Mouse (Mus musculus): ENCODE data around the gene Arhgef19. TPM values are rescaled to one million over a fixed set of nuclear protein-coding genes. Genes with fewer than 3 reads are reported as not detected.

Arhgef19 gene
- polyA plus RNA-seq, 1 experiment from 2014 or later, result 2.6 TPM

DNA sequence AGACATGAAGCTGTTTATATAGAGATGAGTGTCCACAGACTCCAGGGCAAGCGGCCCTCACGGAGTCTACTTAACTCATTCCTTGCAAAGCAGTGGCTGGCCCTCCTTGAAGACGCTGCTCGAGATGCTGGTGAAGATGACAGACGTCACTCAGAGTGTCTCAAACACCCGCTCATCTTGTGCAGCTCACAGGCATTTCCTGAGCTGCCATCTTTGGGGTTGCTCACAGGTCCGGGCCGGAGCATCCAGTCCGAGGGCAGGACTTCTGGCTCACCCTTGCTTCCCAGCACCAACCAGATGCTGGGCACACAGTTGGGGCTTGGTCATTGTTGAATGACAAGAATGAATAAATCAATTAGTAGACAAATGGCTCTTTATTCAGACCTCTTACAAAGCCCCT is 26.4 kb upstream of the Arhgef19 start:
- 84% methylated on average over 9 of the region's 9 CpGs for WGBS
- Histone ChIP-seq H3K4me3 (no peak overlapping the region), H3K4me2 (peak overlapping the region; percentile 98), H3K9me3 (replicated peaks) (no peaks in the 10 kb centered on the region), H3K4me1 (replicated peaks) (peaks cover 15% of the 10 kb centered on the region), H3K9ac (no peak overlapping the region), H3K27ac (ENCODE audit: poor library complexity, severe bottlenecking) (no peak overlapping the region), H3K27me3 (replicated peaks) (no peaks in the 10 kb centered on the region), H3K36me3 (no peaks in the 10 kb centered on the region)
- no peak for ATAC-seq (ENCODE audit: insufficient number of reproducible peaks, low FRiP score)

DNA sequence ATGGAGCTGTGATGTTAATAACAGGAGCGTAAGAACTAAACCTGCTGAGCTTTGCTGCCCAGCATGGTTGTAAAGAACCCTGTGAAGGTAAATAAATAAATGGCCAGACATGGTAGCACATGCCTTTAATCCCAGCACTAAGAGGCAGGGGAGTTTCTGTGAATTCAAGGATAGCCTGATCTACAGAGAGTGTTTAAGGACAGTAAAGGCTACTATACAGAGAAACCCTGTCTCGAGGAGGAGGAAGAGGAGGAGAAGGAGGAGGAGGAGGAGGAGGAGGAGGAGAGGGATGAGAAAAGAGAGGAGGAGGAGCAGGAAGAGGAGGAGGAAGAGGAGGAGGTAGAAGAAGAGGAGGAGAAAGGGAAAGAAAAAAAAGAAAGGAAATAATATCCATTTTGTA is 26.0 kb upstream of the Arhgef19 start:
- no peak overlapping the region for H3K27ac ChIP-seq (ENCODE audit: poor library complexity, severe bottlenecking)
- no peaks in the 10 kb centered on the region for H3K27me3 ChIP-seq (replicated peaks)
- no peaks in the 10 kb centered on the region for H3K9me3 ChIP-seq (replicated peaks)
- H3K36me3 ChIP-seq, result no peaks in the 10 kb centered on the region
- H3K4me1 ChIP-seq (replicated peaks), result peaks cover 15% of the 10 kb centered on the region
- 49% methylated on average over 2 of the region's 2 CpGs for WGBS
- H3K4me2 ChIP-seq, result peak overlapping the region; percentile 98
- peak overlapping the region; percentile 69; the same call in 1 of the 2 replicates for H3K9ac ChIP-seq
- peak overlapping the region; percentile 61 for H3K4me3 ChIP-seq
- ATAC-seq (ENCODE audit: insufficient number of reproducible peaks, low FRiP score), result no peak

DNA sequence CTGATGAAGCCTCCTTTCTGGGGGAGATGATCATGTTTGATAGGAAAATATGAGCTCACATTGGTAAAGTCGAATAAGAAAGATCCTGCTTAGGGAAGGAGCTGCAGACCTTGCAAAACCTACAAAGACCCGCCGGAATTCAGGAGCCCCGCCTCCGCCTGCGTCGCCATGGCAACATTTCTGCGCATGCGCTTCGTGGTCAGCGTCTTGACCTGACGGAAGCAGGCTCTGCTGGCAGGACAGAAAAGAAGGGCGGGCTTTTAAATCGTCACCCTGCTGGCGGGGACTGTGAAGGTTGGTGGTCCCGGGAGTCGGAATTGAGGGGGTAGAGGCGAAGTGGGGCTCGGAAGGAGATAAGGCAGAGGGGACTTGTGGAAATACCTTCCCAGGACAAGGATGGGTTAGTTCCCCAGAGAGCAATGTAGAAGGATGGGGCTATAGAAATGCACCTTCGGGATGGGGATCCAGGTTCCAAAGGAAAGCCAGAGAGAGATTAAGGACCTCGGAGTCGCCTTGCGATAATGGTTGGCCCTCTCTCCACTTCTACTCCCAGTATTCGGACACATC is 25.4 kb upstream of the Arhgef19 start, which contains the start of gene Rsg1:
TSS of gene Rsg1 (plus strand) at position 187 of the 567 bp plus-strand sequence.
- peak within 1 kb of the TSS; percentile 98 for H3K4me2 ChIP-seq
- no peak within 1 kb of the TSS for H3K27ac ChIP-seq (ENCODE audit: poor library complexity, severe bottlenecking)
- WGBS, result under 1% methylated on average over 24 of the region's 24 CpGs
- H3K9me3 ChIP-seq (replicated peaks), result no peaks in the 10 kb centered on the region
- no peaks in the 10 kb centered on the region for H3K36me3 ChIP-seq
- no peaks in the 10 kb centered on the region for H3K27me3 ChIP-seq (replicated peaks)
- H3K4me3 ChIP-seq, result peak within 1 kb of the TSS; percentile 61
- peaks cover 18% of the 10 kb centered on the region for H3K4me1 ChIP-seq (replicated peaks)
- peak; percentile 83 for ATAC-seq (ENCODE audit: insufficient number of reproducible peaks, low FRiP score)
- H3K9ac ChIP-seq, result peak within 1 kb of the TSS; percentile 69

DNA sequence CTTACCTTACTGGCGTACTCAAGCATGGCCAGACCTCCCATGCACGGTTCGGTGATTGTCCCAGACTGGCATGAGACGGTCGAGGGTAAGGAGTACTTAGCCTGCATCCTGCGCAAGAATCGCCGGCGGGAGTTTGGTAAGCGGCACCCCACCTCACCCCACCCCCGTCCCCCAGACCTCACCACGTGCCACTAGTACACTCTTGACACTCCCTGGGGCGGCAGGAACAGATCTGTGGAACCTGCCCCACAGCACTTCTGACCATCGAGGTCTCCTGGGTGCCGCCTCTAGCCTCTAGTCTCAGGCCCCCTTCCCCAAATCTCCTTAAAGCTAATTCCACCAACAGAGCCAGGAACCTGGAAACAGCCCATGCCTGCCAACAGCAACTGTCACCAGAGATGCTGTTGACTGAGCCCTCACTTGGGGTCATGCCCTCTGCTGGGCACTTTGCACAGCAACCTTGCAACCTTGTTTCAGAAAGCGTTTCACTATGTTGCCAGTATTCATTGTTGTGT is 24.9 kb upstream of the Arhgef19 start:
- H3K9ac ChIP-seq, result peak overlapping the region; percentile 69
- peak overlapping the region; percentile 98 for H3K4me2 ChIP-seq
- H3K27ac ChIP-seq (ENCODE audit: poor library complexity, severe bottlenecking), result no peak overlapping the region
- peak; percentile 46 for ATAC-seq (ENCODE audit: insufficient number of reproducible peaks, low FRiP score)
- peaks cover 18% of the 10 kb centered on the region for H3K4me1 ChIP-seq (replicated peaks)
- 2% methylated on average over 16 of the region's 16 CpGs for WGBS
- H3K36me3 ChIP-seq, result no peaks in the 10 kb centered on the region
- H3K4me3 ChIP-seq, result peak overlapping the region; percentile 61
- no peaks in the 10 kb centered on the region for H3K9me3 ChIP-seq (replicated peaks)
- no peaks in the 10 kb centered on the region for H3K27me3 ChIP-seq (replicated peaks)

DNA sequence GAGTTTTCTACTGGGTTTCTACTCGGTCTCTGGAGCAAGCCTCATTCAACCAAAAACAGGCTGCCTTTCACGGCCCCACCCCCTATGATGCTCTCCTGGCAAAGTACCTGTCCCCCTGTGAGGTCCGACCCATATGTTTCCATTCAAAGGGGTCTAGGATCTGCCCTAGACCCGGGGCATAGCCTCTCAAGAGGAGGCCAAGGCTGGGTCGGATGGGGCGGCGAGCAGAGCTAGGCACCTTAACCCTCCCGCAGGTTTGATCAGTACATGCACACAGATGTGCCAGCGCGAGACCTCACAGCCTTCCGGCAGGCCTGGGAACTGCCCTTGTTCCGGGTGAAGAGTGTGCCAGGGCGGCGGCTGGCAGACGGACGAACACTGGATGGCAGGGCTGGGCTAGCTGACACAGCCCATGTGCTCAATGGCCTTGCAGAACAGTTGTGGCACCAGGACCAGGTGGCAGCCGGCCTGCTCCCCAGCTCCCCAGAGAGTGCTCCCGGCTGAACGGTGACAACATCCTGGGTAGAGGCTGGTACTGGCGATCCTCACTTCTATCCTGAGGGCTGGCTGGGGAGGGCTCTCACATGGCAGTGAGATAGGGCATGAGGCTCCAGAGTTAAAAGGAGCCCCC is 19.6 kb upstream of the Arhgef19 start:
- Histone ChIP-seq H3K36me3 (0 out of 2 replicates have a peak, but pooled peaks cover 7% of the 10 kb centered on the region), H3K9ac (no peak overlapping the region), H3K4me1 (replicated peaks) (peaks cover 5% of the 10 kb centered on the region), H3K4me3 (no peak overlapping the region), H3K27me3 (replicated peaks) (no peaks in the 10 kb centered on the region), H3K9me3 (replicated peaks) (no peaks in the 10 kb centered on the region), H3K27ac (ENCODE audit: poor library complexity, severe bottlenecking) (no peak overlapping the region), H3K4me2 (no peak overlapping the region)
- no peak for ATAC-seq (ENCODE audit: insufficient number of reproducible peaks, low FRiP score)
- 88% methylated on average over 20 of the region's 20 CpGs for WGBS

DNA sequence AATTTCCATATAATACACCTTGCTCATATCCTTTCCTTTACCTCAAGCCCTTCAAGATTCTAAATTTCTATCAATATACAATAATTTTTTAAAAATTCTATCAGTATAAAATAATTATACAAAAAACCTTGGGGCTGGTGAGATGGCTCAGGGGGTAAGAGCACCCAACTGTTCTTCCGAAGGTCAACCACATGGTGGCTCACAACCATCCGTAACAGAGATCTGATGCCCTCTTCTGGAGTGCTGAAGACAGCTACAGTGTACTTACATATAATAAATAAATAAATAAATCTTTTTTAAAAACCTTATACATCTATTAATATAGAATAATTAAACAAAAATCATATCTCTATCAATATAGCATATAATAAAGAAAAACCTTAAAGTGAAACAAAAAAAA is 17.5 kb upstream of the Arhgef19 start:
- Histone ChIP-seq H3K27me3 (replicated peaks) (no peaks in the 10 kb centered on the region), H3K27ac (ENCODE audit: poor library complexity, severe bottlenecking) (no peak overlapping the region), H3K36me3 (0 out of 2 replicates have a peak, but pooled peaks cover 7% of the 10 kb centered on the region), H3K9me3 (replicated peaks) (no peaks in the 10 kb centered on the region), H3K4me3 (no peak overlapping the region), H3K4me1 (replicated peaks) (0 out of 2 replicates have a peak, but pooled peaks cover 3% of the 10 kb centered on the region), H3K9ac (no peak overlapping the region), H3K4me2 (no peak overlapping the region)
- ATAC-seq (ENCODE audit: insufficient number of reproducible peaks, low FRiP score), result no peak
- WGBS, result 63% methylated on average over 2 of the region's 2 CpGs

DNA sequence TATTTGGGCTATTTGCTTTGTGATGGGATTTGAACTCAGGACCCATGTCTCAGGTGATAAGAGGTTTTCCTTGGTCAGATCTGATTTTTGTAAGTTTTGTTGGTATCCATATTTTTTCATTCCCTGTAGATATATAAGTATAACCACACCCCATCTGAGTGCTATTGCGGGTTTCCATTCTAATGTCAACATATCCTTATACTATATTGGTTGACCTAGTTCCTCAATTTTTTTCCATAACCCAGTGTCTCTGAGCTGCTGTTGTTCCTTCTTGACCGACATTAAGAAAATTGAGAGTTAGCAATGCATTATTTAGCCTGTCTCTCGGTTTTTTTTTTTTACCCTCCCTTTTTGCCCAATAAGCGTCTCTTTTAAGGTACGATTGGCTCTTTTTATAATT is 16.5 kb upstream of the Arhgef19 start:
- no peak for ATAC-seq (ENCODE audit: insufficient number of reproducible peaks, low FRiP score)
- no peak overlapping the region for H3K4me3 ChIP-seq
- H3K9me3 ChIP-seq (replicated peaks), result no peaks in the 10 kb centered on the region
- no peaks in the 10 kb centered on the region for H3K27me3 ChIP-seq (replicated peaks)
- 90% methylated on average over 5 of the region's 5 CpGs for WGBS
- no peak overlapping the region for H3K4me2 ChIP-seq
- H3K4me1 ChIP-seq (replicated peaks), result 0 out of 2 replicates have a peak, but pooled peaks cover 3% of the 10 kb centered on the region
- H3K36me3 ChIP-seq, result 0 out of 2 replicates have a peak, but pooled peaks cover 7% of the 10 kb centered on the region
- H3K9ac ChIP-seq, result no peak overlapping the region
- H3K27ac ChIP-seq (ENCODE audit: poor library complexity, severe bottlenecking), result no peak overlapping the region

DNA sequence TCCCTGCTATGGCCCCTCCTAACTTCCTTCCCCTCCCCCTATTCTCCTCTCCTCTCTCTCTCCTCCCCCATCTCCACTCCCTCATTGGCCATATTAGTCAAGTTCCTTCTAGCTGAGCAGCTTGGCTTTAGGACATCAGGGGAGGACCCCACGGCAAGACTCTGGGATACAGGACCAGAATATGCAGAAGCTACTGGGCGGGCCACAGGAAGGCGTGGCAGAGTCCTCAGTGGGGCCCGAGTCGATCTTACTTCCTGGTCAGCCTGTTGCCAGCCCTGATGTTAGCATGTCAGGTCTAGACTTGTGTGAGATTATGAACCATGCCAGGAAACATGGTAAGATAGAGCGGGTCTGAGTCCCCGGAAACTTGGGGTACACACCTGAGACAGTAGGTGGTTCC is 10.6 kb upstream of the Arhgef19 start:
- no peaks in the 10 kb centered on the region for H3K9me3 ChIP-seq (replicated peaks)
- no peak overlapping the region for H3K4me3 ChIP-seq
- no peaks in the 10 kb centered on the region for H3K36me3 ChIP-seq
- WGBS, result 78% methylated on average over 7 of the region's 7 CpGs
- H3K9ac ChIP-seq, result no peak overlapping the region
- no peak overlapping the region for H3K4me2 ChIP-seq
- no peak for ATAC-seq (ENCODE audit: insufficient number of reproducible peaks, low FRiP score)
- peaks cover 24% of the 10 kb centered on the region; the same call in 1 of the 2 replicates for H3K27me3 ChIP-seq (replicated peaks)
- H3K27ac ChIP-seq (ENCODE audit: poor library complexity, severe bottlenecking), result no peak overlapping the region
- H3K4me1 ChIP-seq (replicated peaks), result peaks cover 10% of the 10 kb centered on the region

DNA sequence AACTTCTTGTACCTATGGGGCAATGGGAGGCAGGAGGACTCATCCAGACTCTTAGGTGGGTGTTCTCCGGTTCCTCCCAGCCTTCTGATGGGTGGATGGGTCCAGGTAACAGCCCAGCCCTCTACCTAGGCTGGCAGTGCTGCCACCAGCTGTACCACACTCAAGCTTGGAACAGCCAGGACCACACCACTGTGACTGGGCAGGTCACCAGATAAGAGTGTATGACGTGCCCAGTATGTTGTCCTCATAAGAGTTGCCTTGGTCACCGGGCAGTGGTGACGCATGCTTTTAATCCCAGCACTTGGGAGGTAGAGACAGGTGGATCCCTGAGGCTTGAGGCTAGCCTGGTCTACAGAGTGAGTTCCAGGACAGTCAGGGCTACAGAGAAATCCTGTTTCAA is 6.1 kb upstream of the Arhgef19 start:
- Histone ChIP-seq H3K9ac (no peak overlapping the region), H3K27me3 (replicated peaks) (peaks cover 43% of the 10 kb centered on the region), H3K4me1 (replicated peaks) (peaks cover 10% of the 10 kb centered on the region), H3K9me3 (replicated peaks) (no peaks in the 10 kb centered on the region), H3K4me3 (no peak overlapping the region), H3K27ac (ENCODE audit: poor library complexity, severe bottlenecking) (no peak overlapping the region), H3K36me3 (no peaks in the 10 kb centered on the region), H3K4me2 (no peak overlapping the region)
- no peak for ATAC-seq (ENCODE audit: insufficient number of reproducible peaks, low FRiP score)
- WGBS, result 83% methylated on average over 4 of the region's 4 CpGs

DNA sequence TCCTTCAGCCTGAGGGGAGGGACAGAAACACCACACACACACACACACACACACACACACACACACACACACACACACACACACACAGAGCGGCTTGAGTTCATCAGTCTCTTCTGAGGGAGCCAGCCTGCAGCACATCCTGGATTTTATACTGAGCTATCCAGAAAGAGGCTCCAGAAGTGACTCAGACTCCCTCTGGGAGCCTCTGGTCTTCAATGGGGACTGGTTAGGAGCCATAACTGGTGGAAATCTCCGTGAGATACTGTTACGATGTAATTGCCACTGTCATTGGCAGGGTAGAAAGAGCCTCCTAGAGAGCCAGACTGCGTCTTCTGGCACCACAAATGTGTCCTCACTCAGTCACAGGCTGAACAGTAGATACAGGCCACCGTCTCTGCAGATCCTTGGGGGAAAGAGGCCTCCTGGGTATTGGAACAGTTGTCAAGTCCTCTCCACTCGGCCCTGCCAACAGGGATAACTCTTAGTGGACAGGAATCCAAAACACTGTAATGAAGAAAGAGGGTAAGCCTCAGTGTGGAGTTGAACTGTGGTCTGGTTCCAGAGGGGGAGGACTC is 3.7 kb upstream of the Arhgef19 start:
- no peak overlapping the region for H3K9ac ChIP-seq
- 62% methylated on average over 6 of the region's 6 CpGs for WGBS
- ATAC-seq (ENCODE audit: insufficient number of reproducible peaks, low FRiP score), result no peak
- peaks cover 65% of the 10 kb centered on the region for H3K27me3 ChIP-seq (replicated peaks)
- H3K4me1 ChIP-seq (replicated peaks), result peaks cover 19% of the 10 kb centered on the region
- no peaks in the 10 kb centered on the region for H3K9me3 ChIP-seq (replicated peaks)
- H3K27ac ChIP-seq (ENCODE audit: poor library complexity, severe bottlenecking), result no peak overlapping the region
- H3K4me3 ChIP-seq, result no peak overlapping the region
- H3K36me3 ChIP-seq, result no peaks in the 10 kb centered on the region
- H3K4me2 ChIP-seq, result no peak overlapping the region

DNA sequence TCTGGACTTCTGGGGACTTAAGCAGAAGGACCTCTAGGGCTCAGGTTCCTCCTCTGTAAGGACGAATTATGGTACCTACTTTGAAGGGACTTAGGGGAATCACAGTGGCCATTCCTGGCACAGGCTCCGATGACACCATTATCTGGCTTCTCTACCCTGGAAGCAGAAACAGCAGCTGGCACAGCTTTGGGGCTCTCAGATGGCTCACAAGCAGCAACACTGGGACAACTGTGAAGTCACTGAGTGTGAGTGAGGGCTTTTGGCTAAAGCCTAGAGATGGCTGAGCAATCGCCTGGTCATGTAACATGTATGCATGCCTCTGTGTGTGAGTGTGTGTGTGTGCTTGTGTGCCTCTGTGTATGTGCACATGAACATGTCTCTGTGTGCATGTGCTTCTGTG is 2.4 kb upstream of the Arhgef19 start:
- WGBS, result 71% methylated on average over 3 of the region's 3 CpGs
- Histone ChIP-seq H3K9ac (no peak overlapping the region), H3K4me2 (no peak overlapping the region), H3K4me1 (replicated peaks) (peaks cover 24% of the 10 kb centered on the region), H3K27ac (ENCODE audit: poor library complexity, severe bottlenecking) (no peak overlapping the region), H3K36me3 (no peaks in the 10 kb centered on the region), H3K27me3 (replicated peaks) (peaks cover 67% of the 10 kb centered on the region), H3K9me3 (replicated peaks) (no peaks in the 10 kb centered on the region), H3K4me3 (no peak overlapping the region)
- ATAC-seq (ENCODE audit: insufficient number of reproducible peaks, low FRiP score), result no peak

Measured in heart, embryonic 12.5 days (tissue).